ENCODE assay signal across 8 mouse cellular contexts in the genomic region with DNA sequence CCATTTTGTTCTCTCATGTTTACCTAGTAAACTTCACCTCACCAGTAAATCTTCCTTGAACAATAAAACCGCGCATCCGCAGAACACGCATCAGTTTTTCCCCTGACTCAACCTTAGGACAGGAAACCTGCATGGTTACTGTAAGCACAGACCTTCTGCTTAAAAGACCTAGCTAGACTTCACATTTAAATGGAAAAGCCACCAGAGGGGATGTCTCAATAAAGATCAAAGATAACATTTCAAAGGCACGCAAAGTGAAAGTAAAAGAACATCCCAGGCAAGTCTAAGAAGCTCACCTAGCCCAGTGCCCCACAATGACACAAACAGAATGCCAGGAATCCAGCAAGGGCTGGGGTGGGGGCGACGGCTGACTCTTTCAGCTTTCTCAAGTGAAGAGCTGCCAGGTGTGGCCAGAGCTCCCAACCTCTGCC. TPM values are rescaled to one million over a fixed set of nuclear protein-coding genes. Genes with fewer than 3 reads are reported as not detected.
DNase-seq lines count a peak whose midpoint lies in the region; ATAC-seq and TF ChIP-seq lines count a peak whose summit lies in the region.

No protein-coding gene starts in this region.

- H3K27me3 ChIP-seq in hindbrain, embryonic 14.5 days (ENCODE audit: control insufficient read depth, insufficient read depth, low read length), result no peaks in the 10 kb centered on the region
- H3K27me3 ChIP-seq in lung, embryonic 16.5 days (ENCODE audit: control insufficient read depth, insufficient read depth, low read depth, low read length), result no peaks in the 10 kb centered on the region

- H3K36me3 ChIP-seq in hindbrain, embryonic 14.5 days (replicated peaks; ENCODE audit: control insufficient read depth, insufficient read depth), result peaks cover 7% of the 10 kb centered on the region
- H3K36me3 ChIP-seq in lung, embryonic 16.5 days (ENCODE audit: control insufficient read depth, insufficient read depth, low read length), result 0 out of 2 replicates have a peak, but pooled peaks cover 2% of the 10 kb centered on the region

- intact Hi-C loops in gastrocnemius, adult 2 months (cut with DNase I), result loop anchor here (5.0 kb wide), 3 partner anchors 34 to 91 kb away; no protein-coding TSS in a partner anchor

- peak overlapping the region; percentile 82 for H3K4me3 ChIP-seq in gastrocnemius, adult 2 months
- H3K4me3 ChIP-seq in hindbrain, embryonic 14.5 days (replicated peaks; ENCODE audit: low read length), result no peak overlapping the region
- peak overlapping the region; percentile 53 for H3K4me3 ChIP-seq in lung, embryonic 16.5 days (ENCODE audit: low read length)

- H3K4me2 ChIP-seq in hindbrain, embryonic 14.5 days (replicated peaks), result peak overlapping the region; percentile 52
- peak overlapping the region; percentile 79 for H3K4me2 ChIP-seq in lung, embryonic 16.5 days (ENCODE audit: low read depth, low read length)

- H3K4me1 ChIP-seq in hindbrain, embryonic 14.5 days (replicated peaks; ENCODE audit: control insufficient read depth, insufficient read depth, low read length), result peaks cover 13% of the 10 kb centered on the region
- peaks cover 13% of the 10 kb centered on the region for H3K4me1 ChIP-seq in lung, embryonic 16.5 days (replicated peaks; ENCODE audit: control insufficient read depth, insufficient read depth, low read length)

- ATAC-seq in hindbrain, embryonic 14.5 days (ENCODE audit: low FRiP score), result no peak
- ATAC-seq in lung, embryonic 16.5 days (ENCODE audit: low read depth), result peak; percentile 45; the same call in 1 of the 2 replicates

- no peaks in the 10 kb centered on the region for H3K9me3 ChIP-seq in hindbrain, embryonic 14.5 days (ENCODE audit: control insufficient read depth, low read length)
- H3K9me3 ChIP-seq in lung, embryonic 16.5 days (ENCODE audit: control insufficient read depth, low read length), result no peaks in the 10 kb centered on the region

- 50% methylated on average over 7 of the region's 7 CpGs for WGBS in hindbrain, embryonic 14.5 days
- WGBS in lung, embryonic 16.5 days, result 29% methylated on average over 7 of the region's 7 CpGs

- peak overlapping the region; percentile 83 for H3K27ac ChIP-seq in gastrocnemius, adult 2 months
- no peak overlapping the region for H3K27ac ChIP-seq in hindbrain, embryonic 14.5 days
- peak overlapping the region; percentile 90 for H3K27ac ChIP-seq in lung, embryonic 16.5 days (ENCODE audit: low read length)

- TF ChIP-seq CTCF in gastrocnemius, adult 2 months (IDR thresholded peaks at IDR 0.05), result no peak

- DNase-seq in gastrocnemius, adult 2 months, result no peak
- no peak for DNase-seq in gastrocnemius, adult 18-20 months (ENCODE audit: low spot score)
- DNase-seq in WW6 (ENCODE audit: low read depth, low spot score), result peak; percentile 31
- DNase-seq in hindbrain, embryonic 14.5 days (ENCODE audit: low spot score), result no peak
- DNase-seq in thymus, postnatal 4 days, result peak; percentile 56
- DNase-seq in urinary bladder, adult 2 months (ENCODE audit: low spot score), result no peak
- DNase-seq in layer of hippocampus, adult 9-11 months, result no peak

- H3K9ac ChIP-seq in hindbrain, embryonic 14.5 days, result no peak overlapping the region; the same call in 1 of the 2 replicates
- peak overlapping the region; percentile 61 for H3K9ac ChIP-seq in lung, embryonic 16.5 days (ENCODE audit: low read length)

RNA-seq across cellular contexts. Expression of a gene that starts 58.4 kb away (rescaled TPM):
- 100 to 1,000 TPM in 1 of 2 experiments, 10 to 100 TPM in 1; 95.4 to 186 TPM for total RNA-seq in gastrocnemius, adult 2 months (2021)
- 100 to 1,000 TPM; 104 to 131 TPM for total RNA-seq in gastrocnemius, adult 18-20 months (2021)
- polyA plus RNA-seq in hindbrain, embryonic 14.5 days (2014; fragmentation: Nextera tagmentation; extraction: Ambion mirVana), result not detected in 2 replicates
- polyA plus RNA-seq in lung, embryonic 16.5 days (2015; fragmentation: Nextera tagmentation; extraction: Ambion mirVana), result 0.69 and 1.3 TPM in 2 replicates
- 0.06 and 0.18 TPM in 2 replicates for polyA plus RNA-seq in urinary bladder, adult 2 months (2012; rRNA removed)

Comparison
In these comparisons a context has a peak if more than half of its experiments do, and no peak if none do; other contexts are left out.
1. DNase-seq: peak in WW6 (single experiment) and thymus, postnatal 4 days (single experiment); none in gastrocnemius, adult 2 months (single experiment), gastrocnemius, adult 18-20 months (single experiment), hindbrain, embryonic 14.5 days (single experiment), urinary bladder, adult 2 months (single experiment) and layer of hippocampus, adult 9-11 months (single experiment).